Mouse (Mus musculus) midbrain, embryonic 10.5 days (tissue): ENCODE results near the gene Gstm6. TPM values are rescaled to one million over a fixed set of nuclear protein-coding genes. Genes with fewer than 3 reads are reported as not detected.
"Not testable (repeated sequence)": the region's sequence is repeated elsewhere in the genome, so short reads cannot be mapped to it uniquely, and the experiment has no call there.

Source experiments
- DNase-seq: peaks from one replicate; pipeline ENCODE4 v3.0.0-alpha.2; 2017; ENCODE audit warnings: low spot score
- H3K27ac ChIP-seq: fragments of 300-500 bp; sonication (generic); replicated peaks from 2 replicates; pipeline ENCODE4 v1.5.1; 2016; ENCODE audit warnings: mild to moderate bottlenecking
- H3K27me3 ChIP-seq: fragments of 300-500 bp; sonication (generic); 2 replicates; pipeline ENCODE4 v1.6.1; 2016; ENCODE audit warnings: low read depth, mild to moderate bottlenecking; ENCODE audit not compliant: poor library complexity, severe bottlenecking
- H3K36me3 ChIP-seq: fragments of 300-500 bp; sonication (generic); 2 replicates; pipeline ENCODE4 v1.6.1; 2016; ENCODE audit warnings: mild to moderate bottlenecking, moderate library complexity
- H3K4me1 ChIP-seq: fragments of 300-500 bp; sonication (generic); 2 replicates; pipeline ENCODE4 v1.6.1; 2016
- H3K4me3 ChIP-seq: fragments of 300-500 bp; sonication (generic); 2 replicates; pipeline ENCODE4 v1.5.1; 2016; ENCODE audit warnings: mild to moderate bottlenecking, moderate library complexity
- H3K9me3 ChIP-seq: fragments of 300-500 bp; sonication (generic); replicated peaks from 2 replicates; pipeline ENCODE4 v1.6.1; 2016; ENCODE audit warnings: mild to moderate bottlenecking
- WGBS: fragments of 180-500 bp; shearing (Covaris S2); methylation state at CpG from one replicate; pipeline ENCODE4 v1.1.7; 2016; 5-methylcytosine and 5-hydroxymethylcytosine counted together
- polyA plus RNA-seq: library from polyadenylated mRNA; unstranded; fragments of >200 nt; fragmentation: Nextera tagmentation; extraction: Ambion mirVana; gene quantifications from 2 replicates; pipeline ENCODE4 v1.2.1, GENCODE M21; 2016

Gene Gstm6
- polyA plus RNA-seq = 13.1 and 13.4 TPM in 2 replicates

GRCm38 (mm10) chr3:107943239-107943990 lies at the start of gene Gstm6:
Gstm6 (minus strand) TSS chr3:107943749.
- 15% methylated on average over 20 of the region's 20 CpGs for WGBS
- H3K27me3 ChIP-seq = no peaks in the 10 kb centered on the region
- peak within 1 kb of the TSS; percentile 53 for H3K27ac ChIP-seq

GRCm38 (mm10) chr3:107986041-107986562 lies 42.6 kb upstream of the Gstm6 start, which contains the start of gene Gstm2:
Gstm2 (minus strand) TSS chr3:107986453.
- Histone ChIP-seq H3K27me3 (no peaks in the 10 kb centered on the region), H3K27ac (no peak within 1 kb of the TSS), H3K4me1 (peaks cover 9% of the 10 kb centered on the region; the same call in 1 of the 2 replicates), H3K36me3 (no peaks in the 10 kb centered on the region), H3K4me3 (no peak within 1 kb of the TSS; the same call in 1 of the 2 replicates), H3K9me3 (no peaks in the 10 kb centered on the region)
- WGBS = 68% methylated on average over 8 of the region's 8 CpGs
- DNase-seq = no peak

More at GRCm38 (mm10) chr3:107943239-107943990, at the start of gene Gstm6:
- Histone ChIP-seq H3K4me1 (peaks cover 22% of the 10 kb centered on the region), H3K9me3 (no peaks in the 10 kb centered on the region), H3K36me3 (no peaks in the 10 kb centered on the region), H3K4me3 (peak within 1 kb of the TSS; percentile 41)
- DNase-seq = peak; percentile 62

- WGBS = 96% methylated on average over 2 of the region's 2 CpGs
- not testable (repeated sequence) for H3K27ac ChIP-seq, H3K4me3 ChIP-seq, H3K36me3 ChIP-seq, H3K27me3 ChIP-seq, H3K9me3 ChIP-seq, H3K4me1 ChIP-seq, DNase-seq
Measured at GRCm38 (mm10) chr3:107985141-107985540, 41.6 kb upstream of the Gstm6 start.

GRCm38 (mm10) chr3:107984471-107984870 lies 40.9 kb upstream of the Gstm6 start:
- H3K27ac ChIP-seq = no peak overlapping the region
- no peak overlapping the region for H3K4me3 ChIP-seq
- peaks cover 9% of the 10 kb centered on the region; the same call in 1 of the 2 replicates for H3K4me1 ChIP-seq
- DNase-seq = no peak
- H3K9me3 ChIP-seq = no peaks in the 10 kb centered on the region
- no peaks in the 10 kb centered on the region for H3K36me3 ChIP-seq
- H3K27me3 ChIP-seq = no peaks in the 10 kb centered on the region
- WGBS = 87% methylated on average over 5 of the region's 5 CpGs

- Histone ChIP-seq H3K36me3 (no peaks in the 10 kb centered on the region), H3K27me3 (no peaks in the 10 kb centered on the region), H3K27ac (no peak overlapping the region), H3K4me1 (peaks cover 9% of the 10 kb centered on the region; the same call in 1 of the 2 replicates), H3K4me3 (no peak overlapping the region), H3K9me3 (no peaks in the 10 kb centered on the region)
- 75% methylated on average over 3 of the region's 3 CpGs for WGBS
- DNase-seq = no peak
Measured at GRCm38 (mm10) chr3:107983771-107984170, 40.2 kb upstream of the Gstm6 start.

GRCm38 (mm10) chr3:107982726-107983125 lies 39.2 kb upstream of the Gstm6 start:
- no peak overlapping the region for H3K4me3 ChIP-seq
- no peak for DNase-seq
- 90% methylated on average over 6 of the region's 6 CpGs for WGBS
- no peak overlapping the region for H3K27ac ChIP-seq
- no peaks in the 10 kb centered on the region for H3K9me3 ChIP-seq
- H3K36me3 ChIP-seq = no peaks in the 10 kb centered on the region
- H3K27me3 ChIP-seq = no peaks in the 10 kb centered on the region
- H3K4me1 ChIP-seq = peaks cover 9% of the 10 kb centered on the region; the same call in 1 of the 2 replicates

- H3K9me3 ChIP-seq = no peaks in the 10 kb centered on the region
- no peaks in the 10 kb centered on the region for H3K27me3 ChIP-seq
- no peak overlapping the region for H3K4me3 ChIP-seq
- H3K4me1 ChIP-seq = peaks cover 5% of the 10 kb centered on the region; the same call in 1 of the 2 replicates
- no peaks in the 10 kb centered on the region for H3K36me3 ChIP-seq
- no peak overlapping the region for H3K27ac ChIP-seq
- WGBS = 75% methylated on average over 3 of the region's 3 CpGs
- no peak for DNase-seq
Measured at GRCm38 (mm10) chr3:107981261-107981660, 37.7 kb upstream of the Gstm6 start.

- H3K27ac ChIP-seq = no peak overlapping the region
- no peak overlapping the region for H3K4me3 ChIP-seq
- H3K4me1 ChIP-seq = no peaks in the 10 kb centered on the region
- no peak for DNase-seq
- H3K9me3 ChIP-seq = no peaks in the 10 kb centered on the region
- WGBS = 83% methylated on average over 3 of the region's 3 CpGs
- H3K27me3 ChIP-seq = no peaks in the 10 kb centered on the region
- no peaks in the 10 kb centered on the region for H3K36me3 ChIP-seq
Measured at GRCm38 (mm10) chr3:107977691-107978090, 34.1 kb upstream of the Gstm6 start.

- H3K4me1 ChIP-seq = no peaks in the 10 kb centered on the region
- 87% methylated on average over 1 of the region's 1 CpGs for WGBS
- DNase-seq = no peak
- H3K27ac ChIP-seq = no peak overlapping the region
- H3K4me3 ChIP-seq = no peak overlapping the region
- no peaks in the 10 kb centered on the region for H3K36me3 ChIP-seq
- H3K27me3 ChIP-seq = no peaks in the 10 kb centered on the region
- H3K9me3 ChIP-seq = no peaks in the 10 kb centered on the region
Measured at GRCm38 (mm10) chr3:107974237-107974636, 30.7 kb upstream of the Gstm6 start.

- 93% methylated on average over 3 of the region's 3 CpGs for WGBS
- DNase-seq = no peak
- Histone ChIP-seq H3K27ac (no peak overlapping the region), H3K27me3 (no peaks in the 10 kb centered on the region), H3K4me1 (no peaks in the 10 kb centered on the region), H3K36me3 (no peaks in the 10 kb centered on the region), H3K4me3 (no peak overlapping the region), H3K9me3 (no peaks in the 10 kb centered on the region)
Measured at GRCm38 (mm10) chr3:107972070-107972469, 28.5 kb upstream of the Gstm6 start.

GRCm38 (mm10) chr3:107971101-107971500 lies 27.6 kb upstream of the Gstm6 start:
- not testable (repeated sequence) for H3K36me3 ChIP-seq, H3K4me3 ChIP-seq, H3K4me1 ChIP-seq, H3K27ac ChIP-seq, H3K27me3 ChIP-seq, H3K9me3 ChIP-seq, DNase-seq
- WGBS = 58% methylated on average over 3 of the region's 3 CpGs

GRCm38 (mm10) chr3:107968724-107969395 lies 25.3 kb upstream of the Gstm6 start, which contains the start of gene Gstm3:
Gstm3 (minus strand) TSS chr3:107969283.
- Histone ChIP-seq H3K27ac (no peak within 1 kb of the TSS), H3K4me3 (no peak within 1 kb of the TSS), H3K9me3 (no peaks in the 10 kb centered on the region), H3K36me3 (no peaks in the 10 kb centered on the region), H3K4me1 (peaks cover 13% of the 10 kb centered on the region), H3K27me3 (no peaks in the 10 kb centered on the region)
- WGBS = 60% methylated on average over 13 of the region's 13 CpGs
- no peak for DNase-seq

GRCm38 (mm10) chr3:107966631-107967030 lies 23.1 kb upstream of the Gstm6 start:
- no peaks in the 10 kb centered on the region for H3K9me3 ChIP-seq
- H3K4me1 ChIP-seq = peaks cover 15% of the 10 kb centered on the region
- H3K27me3 ChIP-seq = no peaks in the 10 kb centered on the region
- 95% methylated on average over 5 of the region's 5 CpGs for WGBS
- no peak overlapping the region for H3K4me3 ChIP-seq
- no peak overlapping the region for H3K27ac ChIP-seq
- DNase-seq = no peak
- no peaks in the 10 kb centered on the region for H3K36me3 ChIP-seq
